Mouse (Mus musculus): ENCODE measurements around the gene Apoc1. TPM values are rescaled to one million over a fixed set of nuclear protein-coding genes. Genes with fewer than 3 reads are reported as not detected.

Apoc1 gene
- polyA plus RNA-seq, 1 experiment from 2014 or later, result 34.7 TPM

DNA sequence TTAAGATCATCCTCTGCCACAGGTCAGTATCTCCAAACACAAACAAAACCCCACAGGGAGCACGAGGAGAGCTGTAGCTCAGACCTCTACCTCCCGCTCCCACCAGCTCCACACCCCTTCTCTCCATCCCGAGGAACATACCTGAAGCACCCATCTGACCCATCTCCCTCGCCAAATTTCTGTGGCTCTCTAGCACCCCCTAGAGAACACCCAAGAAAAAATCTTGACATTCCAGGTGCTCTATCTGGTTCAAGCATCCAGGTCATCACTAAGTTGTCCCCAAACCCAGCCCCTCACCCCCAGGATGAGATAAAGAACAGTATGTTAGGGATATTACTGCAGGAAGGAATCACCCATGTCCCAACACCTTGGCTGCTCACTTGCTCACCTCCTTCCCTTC is 20.7 kb upstream of the Apoc1 start:
- Histone ChIP-seq H3K27ac (ENCODE audit: low read depth, low read length) (no peak overlapping the region), H3K4me3 (ENCODE audit: low read depth, low read length) (no peak overlapping the region), H3K9ac (ENCODE audit: low read depth, low read length) (no peak overlapping the region), H3K4me2 (replicated peaks; ENCODE audit: low read depth) (no peak overlapping the region), H3K9me3 (ENCODE audit: control insufficient read depth) (no peaks in the 10 kb centered on the region), H3K27me3 (replicated peaks; ENCODE audit: control insufficient read depth, insufficient read depth, low read length) (no peaks in the 10 kb centered on the region), H3K36me3 (ENCODE audit: control insufficient read depth, insufficient read depth) (peaks cover 50% of the 10 kb centered on the region), H3K4me1 (replicated peaks; ENCODE audit: control insufficient read depth, insufficient read depth, low read length) (no peaks in the 10 kb centered on the region; the same call in 1 of the 2 replicates)
- TF ChIP-seq CTCF (IDR thresholded peaks at IDR 0.05; ENCODE audit: low read depth), result peak; percentile 73
- WGBS, result 34% methylated on average over 4 of the region's 4 CpGs
- no peak for ATAC-seq

DNA sequence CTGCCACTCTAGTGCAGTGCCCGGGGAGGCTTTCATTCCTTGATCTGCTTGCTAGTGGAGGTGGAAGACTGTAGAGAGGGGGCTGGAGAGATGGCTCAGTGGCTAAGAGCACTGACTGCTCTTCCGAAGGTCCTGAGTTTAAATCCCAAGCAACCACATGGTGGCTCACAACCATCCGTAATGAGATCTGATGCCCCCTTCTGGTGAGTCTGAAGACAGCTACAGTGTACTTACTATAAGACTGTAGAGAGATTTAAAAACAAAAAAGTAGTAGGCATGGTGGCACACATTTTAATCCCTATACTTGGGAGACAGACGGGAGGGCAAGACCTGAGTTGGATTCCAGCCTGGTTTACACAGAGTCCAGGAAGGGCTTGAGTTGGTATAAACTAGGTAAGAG is 20.0 kb upstream of the Apoc1 start:
- WGBS, result 63% methylated on average over 4 of the region's 4 CpGs
- Histone ChIP-seq H3K9me3 (ENCODE audit: control insufficient read depth) (no peaks in the 10 kb centered on the region), H3K9ac (ENCODE audit: low read depth, low read length) (no peak overlapping the region), H3K27ac (ENCODE audit: low read depth, low read length) (no peak overlapping the region), H3K4me1 (replicated peaks; ENCODE audit: control insufficient read depth, insufficient read depth, low read length) (no peaks in the 10 kb centered on the region; the same call in 1 of the 2 replicates), H3K27me3 (replicated peaks; ENCODE audit: control insufficient read depth, insufficient read depth, low read length) (no peaks in the 10 kb centered on the region), H3K4me2 (replicated peaks; ENCODE audit: low read depth) (no peak overlapping the region), H3K36me3 (ENCODE audit: control insufficient read depth, insufficient read depth) (peaks cover 50% of the 10 kb centered on the region), H3K4me3 (ENCODE audit: low read depth, low read length) (no peak overlapping the region)
- TF ChIP-seq CTCF (IDR thresholded peaks at IDR 0.05; ENCODE audit: low read depth), result peak; percentile 71
- no peak for ATAC-seq

DNA sequence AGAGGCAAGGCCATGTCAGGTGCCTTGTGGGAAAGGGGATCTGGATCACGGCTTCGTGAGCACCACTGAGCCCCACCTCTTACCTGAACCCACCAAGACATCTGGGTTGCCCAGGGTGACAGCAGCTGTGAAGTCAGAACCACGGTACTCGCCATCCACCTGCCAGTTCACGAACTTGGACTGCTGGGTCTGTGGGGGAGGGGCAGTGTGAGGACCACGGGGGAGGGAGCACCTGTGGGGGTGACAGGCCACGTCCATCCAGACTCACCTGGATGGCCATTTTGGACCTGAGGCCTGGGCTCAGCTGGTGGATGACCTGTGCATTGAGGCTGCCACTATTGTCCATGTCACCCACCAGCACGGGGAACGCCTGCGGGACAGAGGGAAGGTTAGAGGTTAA is 18.2 kb upstream of the Apoc1 start:
- no peak overlapping the region for H3K4me2 ChIP-seq (replicated peaks; ENCODE audit: low read depth)
- H3K4me1 ChIP-seq (replicated peaks; ENCODE audit: control insufficient read depth, insufficient read depth, low read length), result no peaks in the 10 kb centered on the region
- H3K36me3 ChIP-seq (ENCODE audit: control insufficient read depth, insufficient read depth), result peaks cover 53% of the 10 kb centered on the region
- WGBS, result 92% methylated on average over 10 of the region's 10 CpGs
- no peak for TF ChIP-seq CTCF (IDR thresholded peaks at IDR 0.05; ENCODE audit: low read depth)
- H3K9me3 ChIP-seq (ENCODE audit: control insufficient read depth), result no peaks in the 10 kb centered on the region
- no peak overlapping the region for H3K9ac ChIP-seq (ENCODE audit: low read depth, low read length)
- H3K27me3 ChIP-seq (replicated peaks; ENCODE audit: control insufficient read depth, insufficient read depth, low read length), result no peaks in the 10 kb centered on the region
- no peak overlapping the region for H3K27ac ChIP-seq (ENCODE audit: low read depth, low read length)
- no peak for ATAC-seq
- no peak overlapping the region for H3K4me3 ChIP-seq (ENCODE audit: low read depth, low read length)

DNA sequence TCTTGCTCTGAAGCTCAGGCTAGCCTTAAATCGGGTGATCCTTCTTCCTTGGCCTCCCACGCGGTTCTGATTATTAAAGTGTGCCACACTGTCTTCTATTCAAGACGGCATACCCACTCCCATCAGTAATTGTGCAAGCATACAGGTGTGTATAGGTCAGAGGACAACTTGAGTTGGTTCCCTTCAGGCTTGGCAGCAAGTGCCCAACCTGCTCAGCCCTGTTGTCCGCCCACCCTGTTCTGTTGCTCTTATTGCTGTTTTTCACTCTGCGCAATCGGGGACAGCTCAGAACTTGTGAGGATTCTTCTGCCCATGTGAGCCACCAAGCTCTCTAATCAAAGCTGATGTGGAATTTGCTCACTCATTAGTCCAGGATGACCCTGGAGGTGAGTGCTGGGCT is 12.8 kb upstream of the Apoc1 start:
- no peak for ATAC-seq
- Histone ChIP-seq H3K9me3 (ENCODE audit: control insufficient read depth) (no peaks in the 10 kb centered on the region), H3K27me3 (replicated peaks; ENCODE audit: control insufficient read depth, insufficient read depth, low read length) (no peaks in the 10 kb centered on the region), H3K4me1 (replicated peaks; ENCODE audit: control insufficient read depth, insufficient read depth, low read length) (peaks cover 2% of the 10 kb centered on the region; the same call in 1 of the 2 replicates), H3K36me3 (ENCODE audit: control insufficient read depth, insufficient read depth) (peaks cover 52% of the 10 kb centered on the region), H3K9ac (ENCODE audit: low read depth, low read length) (no peak overlapping the region), H3K4me2 (replicated peaks; ENCODE audit: low read depth) (no peak overlapping the region), H3K27ac (ENCODE audit: low read depth, low read length) (no peak overlapping the region), H3K4me3 (ENCODE audit: low read depth, low read length) (no peak overlapping the region)
- TF ChIP-seq CTCF (IDR thresholded peaks at IDR 0.05; ENCODE audit: low read depth), result no peak
- 94% methylated on average over 7 of the region's 7 CpGs for WGBS

DNA sequence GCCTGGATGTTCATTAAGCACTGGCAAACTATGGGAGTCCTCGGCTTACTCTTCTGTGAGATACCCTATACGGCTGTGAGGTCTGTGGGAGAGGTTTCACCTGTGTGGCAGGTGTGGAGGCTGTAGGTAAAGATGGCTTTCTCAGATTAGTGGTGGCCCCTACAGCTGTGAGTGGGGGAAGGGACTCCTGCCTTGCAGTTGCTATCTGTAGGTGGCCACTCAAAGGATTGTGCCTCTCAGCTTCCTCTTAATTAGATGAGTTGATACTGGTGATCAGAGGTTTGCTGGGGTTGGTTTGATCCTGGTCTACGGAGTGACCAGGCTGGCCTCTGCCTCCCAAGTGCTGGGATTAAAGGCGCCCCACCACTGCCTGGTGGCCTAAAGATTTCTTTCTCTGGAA is 12.0 kb upstream of the Apoc1 start:
- Histone ChIP-seq H3K4me3 (ENCODE audit: low read depth, low read length) (no peak overlapping the region), H3K9me3 (ENCODE audit: control insufficient read depth) (no peaks in the 10 kb centered on the region), H3K4me1 (replicated peaks; ENCODE audit: control insufficient read depth, insufficient read depth, low read length) (peaks cover 4% of the 10 kb centered on the region), H3K27ac (ENCODE audit: low read depth, low read length) (no peak overlapping the region), H3K27me3 (replicated peaks; ENCODE audit: control insufficient read depth, insufficient read depth, low read length) (no peaks in the 10 kb centered on the region), H3K4me2 (replicated peaks; ENCODE audit: low read depth) (no peak overlapping the region), H3K36me3 (ENCODE audit: control insufficient read depth, insufficient read depth) (peaks cover 46% of the 10 kb centered on the region), H3K9ac (ENCODE audit: low read depth, low read length) (no peak overlapping the region)
- WGBS, result 82% methylated on average over 4 of the region's 4 CpGs
- TF ChIP-seq CTCF (IDR thresholded peaks at IDR 0.05; ENCODE audit: low read depth), result no peak
- ATAC-seq, result no peak

DNA sequence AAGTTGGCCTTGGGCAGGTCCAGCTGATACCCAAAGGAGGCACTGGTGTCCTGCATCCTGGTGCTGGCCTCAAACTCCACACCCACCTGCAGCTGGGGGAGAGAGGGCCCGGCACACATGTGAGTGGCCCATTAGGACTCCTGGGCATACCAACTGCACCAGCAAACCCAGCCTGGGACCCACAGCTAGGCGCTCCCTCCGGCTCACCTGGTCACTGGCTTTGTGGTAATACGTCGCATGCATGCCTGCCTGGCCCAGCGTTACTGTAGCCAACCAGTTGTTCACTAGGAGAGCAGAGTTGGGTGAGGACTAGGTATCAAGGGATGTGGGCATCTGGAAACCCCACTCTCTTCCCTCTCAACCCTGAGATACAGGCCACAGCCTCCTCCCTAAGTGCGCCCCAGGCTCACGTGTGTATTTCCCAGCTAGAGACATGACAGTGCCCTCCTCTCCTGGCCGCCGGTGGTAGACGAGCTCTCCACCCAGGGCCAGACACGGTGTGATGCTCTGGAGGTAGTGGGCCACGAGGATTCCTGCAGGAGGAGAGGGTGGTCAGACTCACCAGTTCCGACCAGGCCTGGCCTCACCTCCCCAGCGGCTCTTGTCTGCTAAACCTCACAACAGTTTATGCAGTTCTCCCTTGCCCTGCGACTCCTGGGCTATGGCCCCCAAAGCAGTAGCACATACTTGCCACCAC is 10.5 kb upstream of the Apoc1 start:
- Histone ChIP-seq H3K4me1 (replicated peaks; ENCODE audit: control insufficient read depth, insufficient read depth, low read length) (peaks cover 9% of the 10 kb centered on the region), H3K9me3 (ENCODE audit: control insufficient read depth) (no peaks in the 10 kb centered on the region)
- WGBS, result 88% methylated on average over 16 of the region's 16 CpGs

More for the DNA sequence above, 10.5 kb upstream of the Apoc1 start:
- no peak for TF ChIP-seq CTCF (IDR thresholded peaks at IDR 0.05; ENCODE audit: low read depth)
- ATAC-seq, result no peak
- no peaks in the 10 kb centered on the region for H3K27me3 ChIP-seq (replicated peaks; ENCODE audit: control insufficient read depth, insufficient read depth, low read length)
- no peak overlapping the region for H3K4me3 ChIP-seq (ENCODE audit: low read depth, low read length)
- H3K27ac ChIP-seq (ENCODE audit: low read depth, low read length), result no peak overlapping the region
- H3K9ac ChIP-seq (ENCODE audit: low read depth, low read length), result no peak overlapping the region
- H3K4me2 ChIP-seq (replicated peaks; ENCODE audit: low read depth), result no peak overlapping the region
- peaks cover 32% of the 10 kb centered on the region for H3K36me3 ChIP-seq (ENCODE audit: control insufficient read depth, insufficient read depth)

Measured in intestine, postnatal 0 days (tissue).